Mouse (Mus musculus) T-helper 2 cell (primary cell): ENCODE results near the gene Zscan5b.
"Not testable (repeated sequence)": the region's sequence is repeated elsewhere in the genome, so short reads cannot be mapped to it uniquely, and the experiment has no call there.

ENCODE experiments used
- in situ Hi-C: fragments of 300-600 bp; cut with MboI, MseI; formaldehyde crosslinking; loops from one replicate; pipeline ENCODE4 v1.15.1; 2025; ENCODE audit warnings: high pct_unique_total_duplicates

The Zscan5b gene

GRCm38 (mm10) chr7:6244361-6245292, 22.5 kb downstream of the Zscan5b start:
- in situ Hi-C loops = no loop called here

GRCm38 (mm10) chr7:6252410-6252809, 30.3 kb downstream of the Zscan5b start, which contains the start of gene Epp13:
TSS of gene Epp13 (plus strand) at chr7:6252710.
- in situ Hi-C loops = no loop called here

GRCm38 (mm10) chr7:6254451-6254850, 32.4 kb downstream of the Zscan5b start:
- in situ Hi-C loops = no loop called here

GRCm38 (mm10) chr7:6257386-6257785, 35.3 kb downstream of the Zscan5b start:
- in situ Hi-C loops = no loop called here

GRCm38 (mm10) chr7:6258232-6259220, 36.4 kb downstream of the Zscan5b start:
- in situ Hi-C loops = no loop called here

GRCm38 (mm10) chr7:6260004-6260403, 37.9 kb downstream of the Zscan5b start:
- in situ Hi-C loops = not testable (repeated sequence)

GRCm38 (mm10) chr7:6262120-6262519, 40.0 kb downstream of the Zscan5b start:
- in situ Hi-C loops = no loop called here

GRCm38 (mm10) chr7:6262984-6263383, 40.9 kb downstream of the Zscan5b start:
- in situ Hi-C loops = no loop called here

GRCm38 (mm10) chr7:6265695-6266094, 43.6 kb downstream of the Zscan5b start:
- in situ Hi-C loops = no loop called here

- in situ Hi-C loops = no loop called here
These were observed 55.8 kb downstream of the Zscan5b start for GRCm38 (mm10) chr7:6277906-6278305.

- in situ Hi-C loops = no loop called here
These were observed 60.7 kb downstream of the Zscan5b start for GRCm38 (mm10) chr7:6282749-6283148.

- in situ Hi-C loops = no loop called here
These were observed 61.5 kb downstream of the Zscan5b start for GRCm38 (mm10) chr7:6283451-6284075.

GRCm38 (mm10) chr7:6284442-6285012, 62.4 kb downstream of the Zscan5b start:
- in situ Hi-C loops = loop anchor here (5.0 kb wide), 1 partner anchor 1013 kb away; no protein-coding TSS in a partner anchor

- in situ Hi-C loops = loop anchor here (5.0 kb wide), 1 partner anchor 1012 kb away; no protein-coding TSS in a partner anchor
These were observed 63.3 kb downstream of the Zscan5b start for GRCm38 (mm10) chr7:6285366-6285765.

GRCm38 (mm10) chr7:6285842-6286705, 64.0 kb downstream of the Zscan5b start, which contains the start of gene Zfp667:
TSS of gene Zfp667 (plus strand) at chr7:6286579.
- in situ Hi-C loops = loop anchor here (5.0 kb wide), 1 partner anchor 1011 kb away; no protein-coding TSS in a partner anchor

GRCm38 (mm10) chr7:6286921-6287531, 64.9 kb downstream of the Zscan5b start:
- in situ Hi-C loops = loop anchor here (5.0 kb wide), 1 partner anchor 1010 kb away; no protein-coding TSS in a partner anchor
